Mouse (Mus musculus): ENCODE results near the gene Cwc27. TPM values are rescaled to one million over a fixed set of nuclear protein-coding genes. Genes with fewer than 3 reads are reported as not detected.

The Cwc27 gene
- polyA plus RNA-seq, 1 experiment from 2014 or later, result 25.4 TPM

DNA sequence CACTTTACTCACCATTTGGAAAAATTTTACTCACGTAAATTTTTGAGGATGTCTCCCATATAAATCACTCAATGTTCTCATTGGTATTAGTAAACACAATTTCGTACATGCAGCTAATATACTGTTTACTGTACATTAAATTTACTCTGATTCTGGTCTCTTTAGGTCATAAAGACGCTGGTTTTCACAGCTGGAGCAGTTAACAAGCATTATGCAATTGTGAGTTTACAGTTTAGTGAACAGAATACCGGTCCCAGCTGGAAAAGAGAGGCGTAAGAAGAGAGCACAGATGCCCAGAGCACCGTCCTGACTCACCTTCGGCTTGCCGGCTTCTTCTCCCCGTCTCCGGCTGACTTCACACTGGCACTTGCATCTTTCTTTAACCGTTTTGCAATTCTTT, 24.8 kb downstream of the Cwc27 start, which contains the start of gene Srek1ip1:
TSS of gene Srek1ip1 (plus strand) at position 301 of the 400 bp plus-strand sequence.
- H3K9ac ChIP-seq (ENCODE audit: low read depth, low read length), result no peak within 1 kb of the TSS
- H3K4me3 ChIP-seq (replicated peaks; ENCODE audit: low read depth, low read length), result no peak within 1 kb of the TSS
- no peak for TF ChIP-seq CTCF (IDR thresholded peaks at IDR 0.05; ENCODE audit: low read depth)
- 0 out of 2 replicates have a peak, but pooled peaks cover 12% of the 10 kb centered on the region for H3K36me3 ChIP-seq (ENCODE audit: insufficient read depth, low read length)
- ATAC-seq (replicated peaks; ENCODE audit: low FRiP score, low read depth), result no peak
- H3K9me3 ChIP-seq (replicated peaks; ENCODE audit: low read length), result no peaks in the 10 kb centered on the region
- no peak within 1 kb of the TSS for H3K4me2 ChIP-seq (ENCODE audit: low read length)
- WGBS, result 90% methylated on average over 11 of the region's 11 CpGs
- no peak for DNase-seq (ENCODE audit: low spot score)
- no peak within 1 kb of the TSS for H3K27ac ChIP-seq
- H3K4me1 ChIP-seq (replicated peaks; ENCODE audit: insufficient read depth, low read length), result no peaks in the 10 kb centered on the region
- no peaks in the 10 kb centered on the region for H3K27me3 ChIP-seq (ENCODE audit: insufficient read depth, low read length)

DNA sequence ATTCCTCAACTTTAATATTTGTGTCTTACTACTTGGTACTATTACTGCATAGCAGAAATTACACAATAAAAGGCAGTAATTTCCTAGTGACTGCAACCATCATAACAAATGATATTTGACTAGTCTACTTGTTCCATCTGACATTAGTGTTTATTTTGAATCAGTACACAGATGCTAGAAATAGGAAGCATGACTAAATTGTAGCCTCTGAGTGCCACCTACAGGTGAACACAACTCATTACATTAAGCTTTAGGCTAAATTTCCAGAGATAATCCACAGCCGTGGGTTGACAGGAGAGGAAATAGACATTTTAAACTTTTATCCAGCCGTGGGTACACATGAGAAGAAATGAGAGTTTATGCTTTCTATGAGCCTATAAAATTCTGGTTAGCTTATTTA, 27.3 kb downstream of the Cwc27 start:
- no peak overlapping the region for H3K4me2 ChIP-seq (ENCODE audit: low read length)
- peak; percentile 88 for DNase-seq (ENCODE audit: low spot score)
- no peaks in the 10 kb centered on the region for H3K4me1 ChIP-seq (replicated peaks; ENCODE audit: insufficient read depth, low read length)
- H3K9me3 ChIP-seq (replicated peaks; ENCODE audit: low read length), result no peaks in the 10 kb centered on the region
- ATAC-seq (replicated peaks; ENCODE audit: low FRiP score, low read depth), result no peak; the same call in 1 of the 2 replicates
- H3K4me3 ChIP-seq (replicated peaks; ENCODE audit: low read depth, low read length), result no peak overlapping the region
- no peaks in the 10 kb centered on the region for H3K27me3 ChIP-seq (ENCODE audit: insufficient read depth, low read length)
- no peak overlapping the region for H3K27ac ChIP-seq
- 4% methylated on average over 2 of the region's 2 CpGs for WGBS
- peak; percentile 91 for TF ChIP-seq CTCF (IDR thresholded peaks at IDR 0.05; ENCODE audit: low read depth)
- 0 out of 2 replicates have a peak, but pooled peaks cover 12% of the 10 kb centered on the region for H3K36me3 ChIP-seq (ENCODE audit: insufficient read depth, low read length)
- no peak overlapping the region for H3K9ac ChIP-seq (ENCODE audit: low read depth, low read length)

- ATAC-seq (replicated peaks; ENCODE audit: low FRiP score, low read depth) (no peak), DNase-seq (ENCODE audit: low spot score) (no peak)
- no peak overlapping the region for H3K9ac ChIP-seq (ENCODE audit: low read depth, low read length)
- no peak overlapping the region for H3K27ac ChIP-seq
- H3K36me3 ChIP-seq (ENCODE audit: insufficient read depth, low read length), result peaks cover 23% of the 10 kb centered on the region; the same call in 1 of the 2 replicates
- TF ChIP-seq CTCF (IDR thresholded peaks at IDR 0.05; ENCODE audit: low read depth), result no peak
- H3K27me3 ChIP-seq (ENCODE audit: insufficient read depth, low read length), result no peaks in the 10 kb centered on the region
- no peak overlapping the region for H3K4me2 ChIP-seq (ENCODE audit: low read length)
- no peak overlapping the region for H3K4me3 ChIP-seq (replicated peaks; ENCODE audit: low read depth, low read length)
- H3K4me1 ChIP-seq (replicated peaks; ENCODE audit: insufficient read depth, low read length), result no peaks in the 10 kb centered on the region
- H3K9me3 ChIP-seq (replicated peaks; ENCODE audit: low read length), result no peaks in the 10 kb centered on the region
- WGBS, result 97% methylated on average over 4 of the region's 4 CpGs
Observed at GRCm38 (mm10) chr13:104787260-104787659, 29.7 kb downstream of the Cwc27 start.

DNA sequence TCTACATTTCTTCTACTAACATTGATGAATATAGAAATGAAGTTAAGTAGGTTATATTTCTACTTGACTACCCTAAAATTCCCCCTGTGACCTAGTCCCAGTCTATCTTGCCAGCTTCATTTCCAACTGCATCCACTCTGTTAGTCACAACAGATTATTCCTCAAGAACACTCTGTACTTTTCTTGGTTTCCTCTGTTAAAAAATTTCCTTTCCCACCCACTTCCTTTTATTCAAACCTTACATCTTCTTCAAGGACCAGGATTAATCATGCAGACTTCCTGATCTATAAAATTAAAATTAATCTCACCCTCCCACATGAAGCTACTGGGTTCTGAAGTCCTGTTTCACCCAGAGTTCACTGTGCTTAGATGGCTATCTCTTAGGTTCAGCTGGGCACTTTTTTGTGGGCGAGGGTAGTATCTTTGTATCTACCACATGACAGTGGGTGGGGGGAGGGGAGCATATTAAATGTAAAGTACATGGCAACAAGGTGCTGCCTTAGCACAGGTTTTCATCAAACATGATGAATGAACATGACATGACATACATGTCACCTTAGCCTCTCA, 37.8 kb downstream of the Cwc27 start:
- H3K4me2 ChIP-seq (ENCODE audit: low read length), result no peak overlapping the region
- no peaks in the 10 kb centered on the region for H3K9me3 ChIP-seq (replicated peaks; ENCODE audit: low read length)
- no peak overlapping the region for H3K9ac ChIP-seq (ENCODE audit: low read depth, low read length)
- WGBS, result 52% methylated on average over 1 of the region's 1 CpGs
- DNase-seq (ENCODE audit: low spot score) (no peak), ATAC-seq (replicated peaks; ENCODE audit: low FRiP score, low read depth) (no peak)
- H3K36me3 ChIP-seq (ENCODE audit: insufficient read depth, low read length), result peaks cover 10% of the 10 kb centered on the region; the same call in 1 of the 2 replicates
- no peak overlapping the region for H3K27ac ChIP-seq
- H3K27me3 ChIP-seq (ENCODE audit: insufficient read depth, low read length), result no peaks in the 10 kb centered on the region
- H3K4me3 ChIP-seq (replicated peaks; ENCODE audit: low read depth, low read length), result no peak overlapping the region
- H3K4me1 ChIP-seq (replicated peaks; ENCODE audit: insufficient read depth, low read length), result no peaks in the 10 kb centered on the region
- no peak for TF ChIP-seq CTCF (IDR thresholded peaks at IDR 0.05; ENCODE audit: low read depth)

DNA sequence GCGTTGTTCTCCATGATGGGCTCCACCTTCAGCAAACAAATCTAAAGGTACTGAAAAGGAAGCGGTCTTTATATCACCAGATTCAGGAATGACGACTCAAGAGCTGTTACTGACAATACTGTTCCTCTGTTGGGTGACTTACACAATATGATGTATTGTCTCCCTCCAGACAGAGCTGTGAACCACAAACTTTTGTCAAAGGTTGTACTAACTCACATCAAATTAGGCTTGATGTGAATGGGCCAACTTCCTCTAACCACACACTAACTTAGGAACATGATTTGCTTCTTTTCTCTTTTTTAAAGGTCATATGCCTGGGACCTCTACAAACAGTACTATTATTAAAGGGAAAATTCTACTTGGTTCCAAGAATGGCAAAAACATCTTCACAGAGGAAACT, 53.7 kb downstream of the Cwc27 start:
- no peak for TF ChIP-seq CTCF (IDR thresholded peaks at IDR 0.05; ENCODE audit: low read depth)
- Histone ChIP-seq H3K4me3 (replicated peaks; ENCODE audit: low read depth, low read length) (no peak overlapping the region), H3K4me2 (ENCODE audit: low read length) (no peak overlapping the region), H3K9ac (ENCODE audit: low read depth, low read length) (no peak overlapping the region), H3K27me3 (ENCODE audit: insufficient read depth, low read length) (no peaks in the 10 kb centered on the region), H3K9me3 (replicated peaks; ENCODE audit: low read length) (no peaks in the 10 kb centered on the region), H3K4me1 (replicated peaks; ENCODE audit: insufficient read depth, low read length) (no peaks in the 10 kb centered on the region), H3K27ac (no peak overlapping the region), H3K36me3 (ENCODE audit: insufficient read depth, low read length) (no peaks in the 10 kb centered on the region)
- no peak for DNase-seq (ENCODE audit: low spot score)
- no peak for ATAC-seq (replicated peaks; ENCODE audit: low FRiP score, low read depth)
- 76% methylated on average over 3 of the region's 3 CpGs for WGBS

DNA sequence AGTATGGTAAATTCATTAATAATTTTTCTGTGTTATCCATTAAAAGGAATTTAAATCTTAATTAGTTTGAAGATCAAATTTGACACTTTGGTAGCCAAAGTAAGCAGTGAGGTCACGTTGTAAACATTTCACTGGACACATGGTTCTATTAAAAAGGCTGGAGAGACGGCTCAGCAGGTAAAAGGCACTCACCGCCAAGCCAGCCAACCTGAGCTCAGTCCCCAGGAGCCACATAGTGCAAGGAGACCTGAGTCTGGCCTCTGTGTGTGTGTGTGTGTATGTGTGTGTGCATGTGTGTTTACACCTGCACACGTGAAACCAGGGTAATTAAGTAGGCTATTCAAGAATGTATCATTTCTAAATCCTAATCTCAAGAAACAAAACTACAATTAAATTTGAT, 54.5 kb downstream of the Cwc27 start:
- Histone ChIP-seq H3K9ac (ENCODE audit: low read depth, low read length) (no peak overlapping the region), H3K9me3 (replicated peaks; ENCODE audit: low read length) (no peaks in the 10 kb centered on the region), H3K4me3 (replicated peaks; ENCODE audit: low read depth, low read length) (no peak overlapping the region), H3K27me3 (ENCODE audit: insufficient read depth, low read length) (no peaks in the 10 kb centered on the region), H3K4me1 (replicated peaks; ENCODE audit: insufficient read depth, low read length) (no peaks in the 10 kb centered on the region), H3K27ac (no peak overlapping the region), H3K4me2 (ENCODE audit: low read length) (no peak overlapping the region), H3K36me3 (ENCODE audit: insufficient read depth, low read length) (no peaks in the 10 kb centered on the region)
- TF ChIP-seq CTCF (IDR thresholded peaks at IDR 0.05; ENCODE audit: low read depth), result no peak
- DNase-seq (ENCODE audit: low spot score) (no peak), ATAC-seq (replicated peaks; ENCODE audit: low FRiP score, low read depth) (no peak)
- WGBS, result 89% methylated on average over 4 of the region's 4 CpGs

- Histone ChIP-seq H3K36me3 (ENCODE audit: insufficient read depth, low read length) (no peaks in the 10 kb centered on the region), H3K9me3 (replicated peaks; ENCODE audit: low read length) (no peaks in the 10 kb centered on the region), H3K4me1 (replicated peaks; ENCODE audit: insufficient read depth, low read length) (no peaks in the 10 kb centered on the region), H3K27me3 (ENCODE audit: insufficient read depth, low read length) (no peaks in the 10 kb centered on the region), H3K27ac (no peak overlapping the region), H3K4me2 (ENCODE audit: low read length) (no peak overlapping the region), H3K4me3 (replicated peaks; ENCODE audit: low read depth, low read length) (no peak overlapping the region), H3K9ac (ENCODE audit: low read depth, low read length) (no peak overlapping the region)
- TF ChIP-seq CTCF (IDR thresholded peaks at IDR 0.05; ENCODE audit: low read depth), result no peak
- ATAC-seq (replicated peaks; ENCODE audit: low FRiP score, low read depth), result no peak
- no peak for DNase-seq (ENCODE audit: low spot score)
- WGBS, result 88% methylated on average over 1 of the region's 1 CpGs
Observed at GRCm38 (mm10) chr13:104759381-104759780, 57.6 kb downstream of the Cwc27 start.
